Mouse (Mus musculus) frontal cortex, postnatal 10 days (tissue): ENCODE data around the gene Pold1.

Source experiments
- DNase-seq, 2 experiments: peaks; one replicate each; pipeline ENCODE4 v3.0.0; 2022; ENCODE audit warnings: low spot score in 2 of 2, mixed read lengths in 1 of 2

The Pold1 gene

DNA sequence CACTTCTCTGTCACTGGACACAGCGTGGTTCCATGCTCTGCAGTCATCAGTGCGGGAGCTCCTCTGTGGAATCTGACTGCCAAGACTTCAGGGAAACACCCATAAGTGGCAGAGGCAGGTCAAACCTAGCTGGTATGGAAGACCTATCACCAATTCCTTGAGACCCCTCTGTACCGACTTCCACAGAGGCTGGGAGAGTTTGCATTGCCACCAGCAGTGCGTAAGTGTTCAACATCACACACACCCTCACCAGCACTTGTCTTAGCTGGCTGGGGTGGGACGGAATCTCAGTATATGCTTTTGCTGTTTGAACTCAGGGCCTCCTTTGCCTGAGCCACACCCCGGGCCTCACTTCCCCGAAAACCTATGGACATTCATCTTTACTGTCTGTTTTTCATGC lies 60.7 kb downstream of the Pold1 start:
- peak in 1 of 2 experiments; percentile 5 for DNase-seq

DNA sequence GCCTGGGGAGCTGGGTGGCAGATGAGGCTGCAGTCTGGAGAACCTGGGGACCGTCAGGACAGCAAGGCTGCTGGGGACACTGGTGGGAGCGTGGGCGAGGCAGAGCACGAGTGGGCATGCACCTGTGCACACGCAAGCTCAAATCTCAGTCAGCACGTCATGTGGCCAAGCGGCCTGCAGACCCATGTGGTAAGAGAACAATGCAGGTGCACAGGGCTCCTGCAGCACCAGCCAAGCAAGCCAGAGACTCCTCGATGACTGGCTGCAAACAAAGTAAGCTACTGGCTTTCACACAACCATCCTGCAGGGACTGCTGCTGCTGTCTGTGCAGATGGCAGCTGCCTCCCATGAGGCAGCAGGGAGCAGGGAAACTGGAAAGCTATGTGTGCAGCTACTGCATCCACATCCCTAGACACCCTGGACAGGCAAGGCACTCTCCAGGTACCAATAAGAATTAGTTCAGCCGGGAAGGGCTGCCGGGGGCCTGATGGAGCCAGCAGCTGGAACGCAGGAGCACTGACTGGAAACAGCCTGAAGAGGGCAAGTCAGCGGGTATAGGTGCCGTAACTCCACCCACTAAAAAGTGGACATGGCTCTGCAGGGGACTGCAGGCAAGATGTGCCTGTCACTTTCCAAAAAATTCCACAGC lies 61.6 kb downstream of the Pold1 start:
- peak in 1 of 2 experiments; percentile 10 for DNase-seq

DNA sequence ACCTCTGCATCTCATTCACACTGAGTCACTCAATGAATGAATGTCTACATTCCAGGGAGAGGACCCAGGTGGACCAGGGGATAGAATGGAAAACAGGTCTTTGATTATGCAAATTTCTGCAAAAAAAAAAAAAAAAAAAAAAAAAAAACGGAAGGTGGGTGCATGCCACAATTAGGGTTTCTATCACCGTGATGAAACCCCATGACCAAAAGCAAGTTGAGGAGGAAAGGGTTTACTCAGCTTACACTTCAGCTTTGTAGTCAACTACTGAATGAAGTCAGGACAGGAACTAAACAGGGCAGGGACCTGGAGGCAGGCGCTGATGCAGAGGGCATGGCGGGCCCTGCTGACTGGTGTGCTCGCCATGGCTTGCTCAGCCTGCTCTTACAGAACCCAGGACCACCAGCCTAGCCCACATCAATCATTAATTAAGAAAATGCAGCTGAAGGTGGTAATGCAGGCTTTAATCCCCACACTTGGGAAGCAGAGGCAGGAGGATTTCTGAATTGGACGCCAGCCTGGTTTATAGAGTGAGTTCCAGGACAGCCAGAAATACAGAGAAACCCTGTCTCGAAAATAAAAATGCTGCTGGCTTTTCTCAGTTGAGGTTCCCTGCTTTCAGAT lies 63.0 kb downstream of the Pold1 start:
- peak in 1 of 2 experiments; percentile 2 for DNase-seq

DNA sequence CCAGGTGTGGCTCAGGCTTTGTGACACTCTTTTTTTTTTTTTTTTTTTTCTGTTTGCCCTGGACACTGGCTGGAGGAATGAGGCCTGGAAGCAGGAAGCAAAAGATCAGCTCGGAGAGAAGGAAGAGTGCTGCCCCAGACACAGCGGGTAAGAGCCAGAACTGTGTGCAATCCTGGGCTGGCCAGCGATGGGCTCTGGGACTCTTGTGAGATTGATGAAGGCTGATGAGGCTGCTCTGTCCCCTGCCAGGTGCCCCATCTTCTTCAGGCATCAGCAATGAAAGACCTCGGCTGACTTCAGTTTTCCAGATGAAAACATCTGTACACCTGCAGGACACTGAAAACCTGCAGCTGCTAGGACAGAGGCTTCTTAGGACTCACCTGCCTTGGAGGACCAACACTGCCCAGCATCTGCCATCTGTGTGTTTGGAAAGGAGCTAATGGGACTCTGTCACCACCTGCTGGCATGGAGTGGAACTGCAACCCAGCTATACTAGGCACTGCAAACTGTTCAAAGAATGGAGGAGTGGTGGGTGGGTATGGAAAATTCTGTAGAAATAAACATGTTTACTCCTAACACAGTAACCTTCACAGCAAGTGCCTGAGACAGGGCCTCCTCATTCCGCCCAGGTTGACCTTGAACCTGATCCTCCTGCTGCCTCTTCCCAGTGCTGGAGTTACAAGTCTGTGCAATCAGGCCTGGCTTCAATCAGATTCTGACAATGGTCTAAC lies 63.6 kb downstream of the Pold1 start:
- peak; percentile 45 to 79 for DNase-seq

DNA sequence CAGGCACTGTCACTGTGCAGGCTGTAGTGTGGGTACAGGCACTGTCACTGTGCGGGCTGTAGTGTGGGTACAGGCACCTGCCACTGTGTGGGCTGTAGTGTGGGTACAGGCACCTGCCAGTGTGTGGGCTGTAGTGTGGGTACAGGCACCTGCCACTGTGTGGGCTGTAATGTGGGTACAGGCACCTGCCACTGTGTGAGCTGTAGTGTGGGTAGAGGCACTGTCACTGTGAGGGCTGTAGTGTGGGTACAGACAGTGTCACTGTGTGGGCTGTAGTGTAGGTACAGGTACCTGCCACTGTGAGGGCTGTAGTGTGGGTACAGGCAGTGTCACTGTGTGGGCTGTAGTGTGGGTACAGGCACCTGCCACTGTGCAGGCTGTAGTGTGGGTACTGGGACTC lies 64.5 kb downstream of the Pold1 start:
- DNase-seq, result peak in 1 of 2 experiments; percentile 2

DNA sequence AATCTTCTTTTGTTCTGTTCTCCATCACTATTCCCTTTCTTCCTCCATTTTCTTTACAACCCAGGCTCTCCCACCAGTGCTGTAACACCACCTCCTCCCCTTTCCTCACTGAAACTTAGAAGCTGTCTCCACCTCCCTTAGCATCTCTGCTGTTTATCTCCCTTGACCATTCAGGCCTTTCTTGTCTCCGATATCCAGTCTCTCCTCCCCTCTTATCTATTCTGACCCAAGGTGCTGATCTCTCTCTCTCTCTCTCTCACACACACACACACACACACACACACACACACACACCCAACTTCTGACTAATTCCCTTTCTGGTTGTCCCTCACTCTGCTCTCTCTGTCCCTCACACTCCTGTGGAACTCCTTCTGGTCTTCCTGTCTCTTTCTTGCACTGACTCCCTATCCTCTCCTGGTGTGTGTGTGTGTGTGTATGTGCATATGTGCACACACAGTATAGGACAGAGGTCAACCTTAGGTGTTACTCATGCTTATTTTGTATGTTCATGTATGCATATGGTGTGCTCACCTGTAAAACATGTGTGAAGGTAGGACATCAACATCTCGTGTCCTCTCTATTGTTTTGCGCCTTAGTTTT lies 65.7 kb downstream of the Pold1 start:
- no peak for DNase-seq
